Mouse (Mus musculus): ENCODE results near the gene Tpk1.

DNA sequence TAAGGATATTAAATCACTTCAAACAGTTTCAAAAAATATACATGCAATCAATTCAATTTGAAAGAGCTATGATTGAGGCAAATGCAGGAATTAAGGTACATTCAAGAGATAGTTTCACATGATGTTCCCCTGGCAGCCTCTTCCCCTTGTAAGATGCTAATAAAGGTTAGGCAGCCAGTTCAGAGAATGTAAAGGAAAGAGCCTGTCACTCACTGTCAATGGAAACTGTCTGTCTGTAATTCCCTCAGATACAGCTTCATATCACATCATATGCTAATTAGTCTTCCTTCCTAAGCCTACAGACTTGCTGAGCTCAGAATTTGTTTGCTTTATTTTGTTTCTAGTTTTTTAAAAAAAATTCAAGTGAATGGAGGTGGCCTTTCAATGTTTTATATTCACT is 147.7 kb downstream of the Tpk1 start:
- TF ChIP-seq POLR2A (IDR thresholded peaks at IDR 0.05; ENCODE audit: borderline replicate concordance, control insufficient read depth, low read depth, low read length) (no peak), CTCF (IDR thresholded peaks at IDR 0.05; ENCODE audit: control insufficient read depth, insufficient read depth, low read length) (no peak)
